Mouse (Mus musculus) forebrain, embryonic 16.5 days (tissue): ENCODE measurements at regions not wholly inside any gene's neighbourhood (a gene's known extent, or its start where the extent isn't known, plus 50 kb on each side); places are given as distances from the start of the nearest gene placed in this dataset.

Experiments used
- ATAC-seq: fragments of 200-750 bp; cut with Nextera tagmentation; 2 replicates; pipeline ENCODE4 v1.8.0; 2017; ENCODE audit warnings: mild to moderate bottlenecking, moderate library complexity
- H3K27ac ChIP-seq: fragments of 300-500 bp; sonication (generic); 2 replicates; pipeline ENCODE4 v1.5.1; 2014; ENCODE audit warnings: low read length, control low read depth
- H3K27me3 ChIP-seq: fragments of 300-500 bp; sonication (generic); replicated peaks from 2 replicates; pipeline ENCODE4 v1.6.1; 2014; ENCODE audit warnings: low read length; ENCODE audit not compliant: control insufficient read depth, insufficient read depth
- H3K36me3 ChIP-seq: fragments of 300-500 bp; sonication (generic); 2 replicates; pipeline ENCODE4 v1.6.1; 2014; ENCODE audit not compliant: control insufficient read depth, insufficient read depth
- H3K4me1 ChIP-seq: fragments of 300-500 bp; sonication (generic); replicated peaks from 2 replicates; pipeline ENCODE4 v1.6.1; 2014; ENCODE audit warnings: low read length; ENCODE audit not compliant: control insufficient read depth, insufficient read depth
- H3K4me2 ChIP-seq: fragments of 300-500 bp; sonication (generic); 2 replicates; pipeline ENCODE4 v1.6.1; 2014; ENCODE audit warnings: mild to moderate bottlenecking, low read length, control low read depth
- H3K4me3 ChIP-seq: fragments of 300-500 bp; sonication (generic); replicated peaks from 2 replicates; pipeline ENCODE4 v1.5.1; 2014; ENCODE audit warnings: mild to moderate bottlenecking, low read length, control low read depth
- H3K9ac ChIP-seq: fragments of 300-500 bp; sonication (generic); replicated peaks from 2 replicates; pipeline ENCODE4 v1.6.1; 2014; ENCODE audit warnings: low read depth, low read length, control low read depth
- H3K9me3 ChIP-seq: fragments of 300-500 bp; sonication (generic); 2 replicates; pipeline ENCODE4 v1.6.1; 2016; ENCODE audit warnings: low read length; ENCODE audit not compliant: control insufficient read depth
- WGBS: fragments of 180-500 bp; shearing (Covaris S2); extraction: QIAGEN DNeasy Blood & Tissue Kit; methylation state at CpG from one replicate; pipeline ENCODE4 v1.1.7; 2014; 5-methylcytosine and 5-hydroxymethylcytosine counted together

DNA sequence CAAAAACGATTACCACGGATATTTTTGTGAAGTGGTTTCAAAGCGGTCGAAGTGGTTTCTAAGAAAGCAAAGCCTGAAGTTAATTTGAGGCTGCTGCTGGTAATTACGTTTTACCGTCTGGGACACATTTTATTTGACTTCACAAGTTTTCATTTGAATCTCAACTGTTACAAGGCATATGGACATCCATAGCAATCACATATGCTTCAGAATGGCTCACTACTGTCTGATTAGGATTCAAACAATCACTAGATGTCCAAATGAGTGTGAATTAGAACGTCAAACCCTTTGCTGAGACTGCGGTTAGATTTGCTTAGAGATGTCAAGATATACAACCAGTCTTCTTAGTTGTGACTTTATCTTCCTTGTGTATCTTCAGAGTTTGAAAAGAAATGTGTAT, 1577.1 kb downstream of the Grik2 start:
- 64% methylated on average over 8 of the region's 8 CpGs for WGBS
- Histone ChIP-seq H3K9me3 (no peaks in the 10 kb centered on the region), H3K4me3 (no peak overlapping the region), H3K27me3 (no peaks in the 10 kb centered on the region), H3K9ac (no peak overlapping the region), H3K36me3 (no peaks in the 10 kb centered on the region), H3K4me1 (no peaks in the 10 kb centered on the region), H3K27ac (no peak overlapping the region), H3K4me2 (no peak overlapping the region)
- ATAC-seq: 0 out of 2 replicates have a peak, but pooled peaks have one; percentile 47
